Mouse (Mus musculus) hematopoietic stem cell, adult 5-6 weeks (primary cell): ENCODE data around the gene Cpa4. TPM values are rescaled to one million over a fixed set of nuclear protein-coding genes. Genes with fewer than 3 reads are reported as not detected.

Source experiments
- total RNA-seq: library from RNA; stranded (forward); fragments of 172-1452, 232-1000 nt; gene quantifications from 2 replicates; pipeline ENCODE4 v1.2.3, GENCODE M21; 2017

The Cpa4 gene
- total RNA-seq, 1 experiment from 2014 or later: not detected

Other genes starting within 250 kb of the Cpa4 start
- 29.8 and 54.9 TPM in 2 replicates for gene Zc3hc1, start 177.3 kb upstream of the Cpa4 start, total RNA-seq
- 46.0 and 57.0 TPM in 2 replicates for gene Klhdc10, start 166.5 kb upstream of the Cpa4 start, total RNA-seq
- gene Tmem209, start 58.6 kb upstream of the Cpa4 start, total RNA-seq: 35.0 and 56.3 TPM in 2 replicates
- gene Ssmem1, start 58.5 kb upstream of the Cpa4 start, total RNA-seq: not detected in 2 replicates
- 0.20 and 1.2 TPM in 2 replicates for gene Cpa2, start 26.8 kb upstream of the Cpa4 start, total RNA-seq
- gene Cpa5, start 42.6 kb downstream of the Cpa4 start, total RNA-seq: not detected in 2 replicates
- gene Cpa1, start 70.8 kb downstream of the Cpa4 start, total RNA-seq: not detected in 2 replicates
- gene Cep41, start 125.4 kb downstream of the Cpa4 start, total RNA-seq: 11.1 and 16.6 TPM in 2 replicates
- gene Mest, start 155.2 kb downstream of the Cpa4 start, total RNA-seq: 0.25 and 2.1 TPM in 2 replicates